Mouse (Mus musculus): Measurements from ENCODE around the gene Rrad.
A peak's percentile ranks its signal among the peaks of the same experiment; 100 is the strongest.
"Not testable (repeated sequence)": the region's sequence is repeated elsewhere in the genome, so short reads cannot be mapped to it uniquely, and the experiment has no call there.

Rrad gene

DNA sequence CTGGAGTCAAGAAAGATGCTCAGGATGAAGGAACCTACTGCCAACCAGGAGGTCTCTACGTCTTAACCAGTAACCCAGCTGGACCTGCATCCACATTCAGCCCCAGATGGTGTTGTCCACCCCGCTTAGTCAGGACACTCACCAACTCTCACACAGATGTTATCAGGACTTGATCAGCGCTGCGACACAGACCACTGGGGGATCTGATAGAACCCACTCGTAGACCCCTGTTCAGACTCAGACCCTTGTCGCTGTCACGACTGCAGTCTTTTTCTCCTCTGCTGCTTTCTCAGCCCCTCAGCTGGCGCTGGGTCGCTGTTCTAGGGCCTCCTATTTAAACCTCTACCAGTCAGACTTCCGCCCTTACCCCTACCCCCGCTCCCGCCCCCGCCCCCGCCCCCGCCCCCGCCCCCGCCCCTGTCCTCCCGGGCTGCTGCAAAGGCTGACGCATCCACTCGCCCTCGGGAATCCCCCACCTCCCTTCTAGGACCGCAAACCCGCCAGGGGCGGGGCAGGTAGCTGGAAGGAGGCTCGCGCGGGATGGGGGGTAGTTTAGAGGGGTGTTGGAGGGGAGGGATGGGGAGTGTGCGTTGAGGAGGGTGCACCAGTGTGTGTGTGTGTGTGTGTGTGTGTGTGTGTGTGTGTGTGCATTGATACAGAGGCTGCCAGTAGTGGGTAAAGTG, at the start of gene Rrad:
TSS of gene Rrad (minus strand) at position 347 of the 683 bp plus-strand sequence.
- DNase-seq = no peak

DNA sequence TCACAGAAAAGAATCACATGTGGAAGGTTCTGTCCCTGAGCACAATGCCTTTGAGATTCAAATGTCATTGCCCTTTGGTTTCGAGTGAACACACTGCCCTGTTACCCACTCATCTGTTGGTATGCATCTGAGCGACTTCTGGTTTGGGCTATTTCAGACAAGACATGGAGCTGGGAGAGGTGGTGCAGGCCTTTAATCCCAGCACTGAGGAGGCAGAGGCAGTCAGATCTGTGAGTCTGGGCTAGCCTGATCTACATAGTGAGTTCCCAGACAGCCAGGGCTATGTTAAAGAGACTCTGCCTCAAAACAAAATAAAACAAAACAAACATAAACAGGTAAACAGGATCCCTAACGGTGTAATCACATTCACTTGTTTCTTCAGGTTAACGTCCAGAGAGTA, 24.5 kb upstream of the Rrad start:
- DNase-seq = no peak

DNA sequence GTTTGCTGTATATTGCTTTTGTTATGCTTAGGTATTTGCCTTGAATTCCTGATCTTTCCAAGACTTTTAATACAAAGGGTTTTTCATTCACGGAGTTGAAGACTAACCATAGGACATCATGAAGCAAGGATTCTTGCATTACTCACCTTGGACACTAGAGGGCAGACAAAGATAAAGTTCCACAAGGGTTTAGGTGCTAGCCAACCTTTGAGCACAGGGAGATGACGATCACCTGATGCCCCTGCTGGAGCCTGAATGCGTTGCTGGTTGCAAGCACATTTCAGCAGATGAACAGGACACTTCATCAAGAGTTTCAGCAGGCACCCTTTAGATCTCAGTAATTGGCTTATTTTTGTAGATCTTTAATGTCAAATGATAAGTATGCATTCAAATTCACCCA, 23.9 kb upstream of the Rrad start:
- peak; percentile 58 for DNase-seq

DNA sequence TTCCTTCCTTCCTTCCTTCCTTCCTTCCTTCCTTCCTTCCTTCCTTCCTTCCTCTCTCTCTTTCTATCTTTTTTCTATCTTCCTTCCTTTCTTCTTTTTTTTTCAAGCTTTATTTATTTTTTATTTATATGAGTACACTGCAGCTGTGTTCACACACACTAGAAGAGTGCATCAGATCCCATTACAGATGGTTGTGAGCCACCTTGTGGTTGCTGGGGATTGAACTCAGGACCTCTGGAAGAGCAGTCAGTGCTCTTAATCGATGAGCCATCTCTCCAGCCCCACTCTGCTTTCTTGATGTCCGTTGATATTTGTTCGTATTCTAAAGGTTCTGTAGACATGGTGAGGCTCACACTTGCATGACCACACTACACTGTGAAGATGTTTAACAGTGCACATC, 13.1 kb upstream of the Rrad start:
- DNase-seq = not testable (repeated sequence)

DNA sequence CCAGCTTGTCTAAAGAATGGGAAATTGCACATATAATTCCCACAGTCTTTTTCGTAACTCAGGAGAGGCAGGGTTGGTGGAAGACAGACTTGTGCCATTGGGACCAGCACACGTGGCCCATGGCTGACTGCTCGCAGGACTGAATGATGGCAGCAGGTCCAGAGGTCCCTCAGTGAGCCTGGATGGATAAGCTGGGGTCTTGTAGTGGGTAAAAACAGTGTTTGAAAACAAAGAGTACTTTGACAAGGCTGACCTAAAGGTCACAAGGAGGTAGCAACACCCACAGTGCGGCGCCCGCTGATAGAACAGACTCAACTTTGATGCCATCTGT, 11.2 kb upstream of the Rrad start:
- no peak for DNase-seq

DNA sequence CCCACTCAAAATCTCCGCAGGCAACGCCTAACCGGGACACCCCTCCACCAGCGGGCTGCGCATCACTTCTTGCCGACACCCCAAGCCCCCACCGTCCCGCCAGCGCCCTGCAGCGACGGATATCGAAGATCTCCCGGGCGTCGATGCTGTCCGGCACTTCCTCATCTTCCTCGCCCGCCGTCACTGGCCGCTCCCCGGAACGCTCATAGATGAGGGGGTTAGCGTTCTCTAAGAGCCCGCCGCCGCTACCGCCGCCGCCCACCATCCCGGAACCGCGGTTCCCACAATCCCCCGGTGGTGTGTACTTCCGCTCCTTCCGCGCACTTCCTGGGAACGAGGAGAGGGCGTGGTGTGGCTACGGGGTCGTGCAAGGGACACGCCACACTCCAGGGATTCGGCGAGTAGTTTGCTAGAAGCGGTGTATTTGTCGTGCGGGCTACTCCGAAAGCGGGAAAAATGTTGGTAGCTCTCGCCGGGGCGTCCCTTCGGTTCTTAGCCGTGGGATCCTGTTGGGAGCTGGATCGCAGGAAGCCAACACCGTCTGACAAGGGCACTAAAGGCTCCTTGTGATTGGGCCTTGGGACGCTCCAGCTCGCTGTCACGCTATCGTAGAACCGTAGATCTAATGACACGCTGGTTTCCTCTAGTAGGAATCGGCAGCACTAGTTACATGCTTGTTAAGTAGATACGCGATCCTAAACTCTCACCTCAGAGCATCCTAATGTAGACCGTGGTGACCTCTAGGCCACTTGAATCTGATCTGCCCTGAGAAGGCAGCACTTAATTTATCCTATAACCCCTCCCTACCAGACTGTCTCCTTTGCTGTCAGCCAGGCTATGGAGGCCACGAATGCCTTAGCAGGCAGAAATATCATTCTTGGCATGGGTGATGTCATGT, 10.5 kb upstream of the Rrad start, which contains the start of gene Ciao2b:
TSS of gene Ciao2b (minus strand) at position 540 of the 898 bp plus-strand sequence.
- peak; percentile 83 for DNase-seq

DNA sequence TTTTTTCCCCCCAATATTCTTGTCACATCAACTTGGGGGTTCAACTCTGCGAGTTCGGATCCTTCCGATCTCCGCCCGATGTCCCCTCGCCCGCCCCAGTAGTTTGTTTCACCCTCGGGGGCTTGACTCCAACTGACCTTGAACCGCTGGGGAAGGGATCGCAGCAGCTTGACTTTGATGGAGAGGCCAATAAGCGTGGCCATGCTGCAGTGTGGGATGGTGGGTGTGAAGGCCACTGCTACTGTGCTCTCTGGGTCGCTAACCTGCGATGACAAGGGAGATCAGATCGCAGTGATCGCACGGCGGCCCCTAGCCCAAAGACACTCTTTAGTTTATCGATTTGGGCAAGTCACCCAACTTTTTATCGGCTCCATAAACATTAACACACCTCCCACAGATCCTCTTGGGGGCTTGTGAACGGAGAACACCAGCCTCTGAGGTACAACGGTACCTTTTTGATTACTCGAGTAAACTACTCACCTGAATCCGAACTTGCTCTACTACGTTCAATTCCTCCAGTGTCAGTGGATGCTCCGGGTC, 9.8 kb upstream of the Rrad start:
- DNase-seq = no peak

DNA sequence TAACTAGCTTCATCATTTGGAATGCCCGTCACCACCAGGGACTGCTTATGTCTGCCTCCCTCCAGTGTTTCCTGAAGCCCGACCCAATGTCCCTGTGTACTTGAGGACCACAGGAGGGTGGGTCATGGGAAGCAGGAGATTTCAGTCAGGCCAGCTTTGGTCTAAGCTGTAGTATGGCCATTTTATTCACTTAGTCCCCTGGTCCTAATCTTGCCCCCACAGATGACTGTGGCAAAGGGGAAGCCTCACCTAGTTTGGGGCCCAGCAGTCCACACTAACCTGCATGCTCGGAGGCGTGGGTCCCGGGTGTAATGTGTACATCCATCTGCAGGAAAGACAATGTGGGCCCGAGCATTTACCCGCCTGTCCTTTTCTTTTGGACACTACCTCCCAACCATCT, 9.1 kb upstream of the Rrad start:
- DNase-seq = no peak

DNA sequence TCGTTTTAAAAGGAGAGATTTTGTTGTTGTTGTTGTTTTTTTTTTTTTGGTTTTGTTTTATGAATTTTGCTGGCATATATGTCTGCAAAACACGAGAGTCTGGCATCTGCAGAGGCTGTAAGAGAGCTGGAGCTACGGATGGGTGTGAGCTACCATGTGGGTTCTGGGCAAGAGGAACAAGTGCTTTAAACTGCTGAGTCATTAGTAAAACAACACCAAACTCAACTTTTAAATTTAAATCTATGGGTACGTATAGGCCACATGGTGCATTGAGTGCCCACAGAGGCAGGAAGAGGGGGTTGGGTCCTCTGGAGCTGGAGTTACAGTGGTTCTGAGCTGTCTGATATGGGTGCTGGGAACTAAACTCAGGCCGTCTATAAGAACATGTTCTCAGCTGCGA, 6.9 kb upstream of the Rrad start:
- no peak for DNase-seq

DNA sequence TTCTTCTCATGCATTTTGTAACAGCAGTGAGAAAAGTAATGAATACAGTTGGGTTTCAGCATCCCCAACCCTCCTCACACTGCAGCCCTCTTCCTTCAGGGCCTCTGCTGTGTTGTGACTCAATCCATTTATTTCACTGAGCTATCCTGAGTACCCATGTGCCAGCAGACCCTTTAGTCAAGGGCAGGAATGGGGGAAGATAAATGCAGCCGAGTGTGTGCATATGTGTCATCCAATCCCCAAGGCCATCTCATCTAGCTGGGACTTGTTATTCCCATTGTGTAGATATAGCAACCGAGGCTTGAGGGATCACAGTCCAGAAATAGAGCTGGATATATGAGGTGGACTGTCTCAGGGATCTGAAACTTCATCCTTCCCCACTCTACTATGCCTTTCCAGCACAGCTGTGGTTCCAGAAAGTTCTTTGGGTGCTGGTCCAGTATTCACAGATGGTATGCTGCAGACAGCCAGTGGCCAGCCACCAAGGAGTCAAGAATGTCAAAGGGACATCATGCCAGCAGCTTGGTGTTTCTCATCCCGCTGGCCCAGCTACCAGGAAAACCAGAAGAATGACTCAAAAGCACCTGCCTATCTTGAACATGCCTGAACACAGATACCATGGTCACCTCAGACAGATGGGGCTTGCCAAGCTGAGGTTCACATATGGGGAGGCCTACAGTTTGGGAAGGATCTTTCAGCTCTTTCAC, 4.0 kb upstream of the Rrad start:
- DNase-seq = no peak

DNA sequence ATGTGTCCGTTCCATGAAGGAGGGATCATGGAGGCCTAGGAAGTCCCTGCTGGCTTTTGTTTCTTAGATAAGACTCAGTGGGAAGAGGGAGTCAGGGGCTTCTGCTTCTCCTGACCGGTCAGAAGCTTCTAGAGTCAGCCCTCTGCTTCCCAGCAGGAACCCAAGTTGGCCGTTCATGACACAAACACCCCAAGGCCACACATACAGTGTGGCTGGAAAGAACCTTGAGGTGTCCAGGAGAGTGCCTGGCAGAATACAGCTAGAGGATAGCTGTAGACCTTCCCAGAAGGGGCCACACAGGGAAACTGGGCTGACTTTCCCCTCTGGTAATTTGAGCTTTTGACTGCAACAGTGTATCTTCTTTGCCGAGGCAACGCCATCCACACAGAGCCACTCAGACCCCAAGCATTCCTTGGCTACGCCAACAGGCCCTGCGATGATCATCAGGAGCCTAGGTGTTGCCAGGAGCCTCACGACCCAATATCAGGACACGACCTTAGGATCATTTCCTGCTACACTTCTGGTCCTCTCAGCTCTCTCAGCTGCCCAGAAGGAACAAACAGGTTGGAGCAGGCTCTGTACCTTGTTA, 2.1 kb upstream of the Rrad start:
- no peak for DNase-seq

DNA sequence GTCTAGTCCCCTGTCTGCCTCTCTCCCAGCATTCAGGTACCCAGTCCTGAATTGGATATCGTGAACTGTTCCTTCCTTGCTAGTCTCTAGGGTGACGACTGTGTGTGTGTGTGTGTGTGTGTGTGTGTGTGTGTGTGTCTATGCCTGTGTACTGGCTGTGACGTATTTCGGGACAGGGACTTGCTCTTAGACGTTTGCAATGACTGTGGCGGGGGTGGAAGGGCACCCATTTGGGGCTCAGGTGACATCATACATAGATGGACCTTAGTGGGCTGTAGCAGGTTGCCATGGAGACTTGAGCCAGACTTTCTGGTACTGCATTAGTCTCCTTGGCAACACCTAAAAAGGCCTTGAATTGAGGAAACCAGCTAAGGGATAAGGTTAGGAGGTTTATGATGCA, 1.4 kb upstream of the Rrad start:
- no peak for DNase-seq

DNA sequence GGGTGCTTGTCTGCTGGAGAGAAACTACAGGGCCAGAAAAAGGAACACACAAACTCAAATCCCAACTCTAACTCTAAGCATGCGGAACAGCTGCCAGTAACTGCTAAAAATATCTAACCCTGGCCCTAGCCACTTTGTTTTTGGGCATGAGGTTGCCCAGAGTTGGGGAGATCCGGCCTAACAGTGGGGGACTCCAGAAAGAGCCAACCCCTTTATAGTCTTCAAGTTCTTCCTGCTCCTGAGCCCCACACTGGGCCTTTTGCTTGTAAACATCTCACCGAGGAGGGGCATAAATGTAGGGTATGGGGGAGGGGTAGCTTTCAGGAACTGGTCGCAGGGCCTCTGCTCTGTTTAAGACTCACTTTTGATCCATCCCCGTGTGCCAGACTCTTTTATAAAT, 848 bp upstream of the Rrad start:
- no peak for DNase-seq

DNA sequence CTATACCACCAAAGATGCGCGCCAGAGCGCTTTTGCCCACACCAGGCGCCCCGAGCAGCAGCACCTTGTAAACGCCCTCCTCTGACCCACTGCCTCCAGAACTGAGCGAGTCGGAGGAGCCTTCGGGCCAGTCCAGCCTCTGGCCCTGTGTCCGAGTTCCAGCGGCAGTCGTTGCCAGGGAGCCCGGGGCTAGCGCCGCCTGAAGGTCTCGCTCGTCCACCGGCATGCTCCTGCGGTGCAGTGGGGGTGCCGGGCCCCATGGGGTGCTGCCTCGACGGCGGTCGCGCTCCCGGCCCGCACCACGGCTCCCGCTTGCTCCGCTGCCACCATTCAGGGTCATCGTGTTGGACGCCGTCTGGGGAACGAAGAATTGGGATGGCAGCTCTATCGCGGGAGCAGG, 553 bp downstream of the Rrad start:
- DNase-seq = no peak

DNA sequence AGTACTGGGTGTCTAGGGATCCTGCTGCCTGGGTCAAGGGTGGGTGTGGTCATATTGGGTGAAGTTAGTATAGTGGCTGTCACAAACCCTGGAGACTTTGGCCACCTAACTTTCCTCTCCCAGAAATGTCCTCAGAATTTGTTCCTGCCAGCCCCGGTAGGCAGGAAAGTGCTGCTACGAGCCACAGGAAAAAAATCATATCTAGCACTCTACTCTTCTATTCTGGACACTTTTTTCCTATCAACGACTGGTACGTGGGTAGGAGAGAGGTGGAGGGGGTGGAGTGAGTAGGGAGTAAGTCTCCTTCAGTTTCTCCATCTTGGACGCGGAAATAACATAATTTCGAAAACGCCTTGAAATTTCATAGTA, 1.0 kb downstream of the Rrad start:
- no peak for DNase-seq

DNA sequence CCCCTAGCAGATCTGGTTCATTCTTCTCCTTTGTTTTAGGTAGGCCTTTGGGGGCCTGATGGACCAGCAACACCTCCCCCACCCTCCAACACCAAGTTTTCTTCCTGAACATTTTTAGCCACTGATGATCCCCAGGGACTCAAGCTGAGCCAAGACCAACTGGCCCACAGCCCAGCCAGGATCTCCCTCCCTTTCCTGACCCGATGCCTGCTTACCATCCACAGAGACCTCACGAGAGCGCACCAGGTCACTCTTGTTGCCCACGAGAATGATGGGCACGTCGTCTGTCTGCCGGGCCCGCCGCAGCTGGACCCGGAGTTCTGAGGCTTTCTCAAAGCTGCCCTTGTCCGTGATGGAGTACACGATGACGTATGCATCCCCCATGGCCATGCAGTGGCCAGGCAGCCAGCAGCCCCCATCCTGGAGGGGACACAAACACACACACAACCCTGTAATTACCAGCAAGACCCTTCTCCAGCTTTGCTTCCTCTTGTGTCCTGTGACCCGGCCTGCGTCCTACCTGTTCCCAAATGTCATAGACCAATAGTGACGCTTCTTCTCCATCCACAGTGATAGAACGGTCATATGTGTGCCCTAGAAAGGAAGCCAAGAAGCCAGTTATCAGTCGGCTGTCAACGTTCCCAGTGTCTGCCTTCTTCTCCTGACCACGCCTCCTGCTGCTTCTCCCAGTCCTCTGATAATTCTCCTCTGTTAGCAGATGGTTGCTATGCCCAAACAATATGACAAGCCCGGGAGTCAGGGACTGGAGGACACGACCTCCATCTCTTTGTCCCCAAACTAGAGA, 1.6 kb downstream of the Rrad start:
- no peak for DNase-seq

DNA sequence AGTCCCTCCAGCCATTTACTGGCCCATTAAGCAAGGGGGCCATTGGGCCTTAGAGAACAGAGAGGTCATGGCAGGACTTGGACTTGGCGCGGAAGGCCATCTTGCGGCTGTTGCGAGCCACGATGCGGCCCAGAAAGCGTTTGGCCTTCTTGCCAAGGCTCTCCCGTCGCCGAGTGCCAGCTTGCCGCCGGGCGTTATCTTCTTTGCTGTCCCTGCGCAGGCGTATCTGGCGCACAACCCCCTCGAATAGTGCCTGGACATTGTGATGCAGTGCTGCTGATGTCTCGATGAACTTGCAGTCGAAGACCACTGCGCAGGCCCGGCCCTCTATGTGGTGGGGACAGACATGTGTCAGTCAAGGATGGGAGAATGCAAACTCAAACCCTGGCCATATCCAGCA, 2.7 kb downstream of the Rrad start:
- no peak for DNase-seq

DNA sequence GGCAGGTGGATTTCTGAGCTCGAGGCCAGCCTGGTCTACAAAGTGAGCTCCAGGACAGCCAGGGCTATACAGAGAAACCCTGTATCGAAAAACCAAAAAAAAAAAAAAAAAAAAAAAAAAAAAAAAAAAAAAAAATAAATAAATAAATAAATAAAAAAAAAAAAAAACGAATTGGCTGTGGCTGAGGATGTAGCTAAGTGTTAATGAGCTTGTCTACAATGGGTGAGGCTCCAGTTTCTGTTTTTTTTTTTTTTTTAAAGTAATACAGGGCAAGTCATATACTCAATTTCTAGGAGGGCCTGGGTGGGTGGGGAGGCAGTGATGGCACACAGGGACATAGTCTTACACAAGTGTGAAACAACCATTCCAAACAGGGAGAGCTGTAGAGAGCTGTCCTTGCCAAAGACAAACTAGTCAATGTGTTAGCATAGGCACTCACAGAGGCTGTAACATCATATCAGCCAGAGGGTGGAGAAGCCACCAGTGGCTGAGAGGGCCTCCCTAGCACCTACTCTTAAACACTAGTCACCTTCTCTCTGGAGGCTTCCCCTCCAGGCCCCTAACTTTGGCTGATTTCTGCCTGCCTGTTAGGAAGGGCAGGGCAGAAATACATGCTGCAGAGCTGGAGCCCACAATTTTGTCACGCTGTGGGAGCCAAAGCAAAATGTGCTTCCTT, 3.9 kb downstream of the Rrad start:
- DNase-seq = no peak

DNA sequence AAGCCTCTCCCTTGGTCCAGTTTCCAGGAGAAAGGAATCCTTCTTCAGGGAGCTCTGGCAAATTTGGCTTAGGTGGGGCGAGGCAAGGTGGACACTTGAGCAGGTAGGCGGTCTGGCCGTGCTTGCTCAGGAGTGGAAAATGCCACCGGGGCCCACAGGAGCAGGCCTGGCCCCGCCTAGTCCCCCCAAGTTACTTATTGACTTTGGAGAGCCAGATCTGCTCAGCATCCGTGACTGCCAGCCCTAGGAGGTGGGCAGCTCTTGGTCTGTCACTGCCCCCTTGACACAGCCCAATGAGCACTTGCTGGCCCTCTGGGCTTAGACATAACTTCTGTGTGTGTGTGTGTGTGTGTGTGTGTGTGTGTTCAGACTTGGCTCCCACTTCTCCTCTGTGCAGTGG, 7.0 kb downstream of the Rrad start, which contains the start of gene Cdh16:
TSS of gene Cdh16 (minus strand) at position 236 of the 400 bp plus-strand sequence.
- DNase-seq = no peak

DNA sequence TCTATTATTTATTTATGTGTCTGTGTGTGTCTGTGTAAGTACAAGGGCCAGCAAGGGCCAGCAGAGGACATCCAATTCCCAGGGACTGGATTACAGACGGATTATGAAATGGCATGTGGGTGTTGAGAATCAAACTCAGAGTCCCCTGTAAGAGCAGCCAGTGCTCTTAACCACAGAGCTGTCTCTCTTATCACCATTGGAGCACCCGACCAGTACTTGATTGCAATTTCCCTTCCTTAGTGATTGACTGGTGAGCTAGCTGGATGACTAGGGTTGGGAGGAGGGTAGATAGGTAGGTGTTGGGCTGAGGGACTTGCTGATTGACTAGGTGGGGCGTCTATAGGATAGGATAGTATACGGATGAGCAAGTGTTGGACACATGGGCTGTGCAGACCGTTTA, 10.4 kb downstream of the Rrad start:
- DNase-seq = no peak

DNA sequence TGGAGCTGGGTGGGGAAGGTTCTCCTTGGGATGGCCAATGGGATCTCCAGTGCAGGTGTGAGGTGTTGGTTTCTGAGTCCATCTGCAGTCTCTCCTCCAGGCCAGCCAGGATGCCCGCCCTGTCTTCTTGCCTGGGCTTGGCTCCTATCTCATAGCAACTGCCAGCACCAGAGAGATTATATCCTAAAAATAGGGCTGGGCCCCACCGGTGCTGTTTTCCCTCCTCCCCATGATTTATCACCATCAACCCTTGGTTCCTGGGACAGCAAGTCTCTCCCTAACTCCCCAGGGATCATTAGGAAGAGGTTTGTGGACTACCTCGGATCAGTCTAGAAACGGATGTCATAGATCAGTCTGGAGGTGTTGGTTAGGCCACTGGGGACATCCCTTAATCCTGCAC, 18.0 kb downstream of the Rrad start:
- no peak for DNase-seq

DNA sequence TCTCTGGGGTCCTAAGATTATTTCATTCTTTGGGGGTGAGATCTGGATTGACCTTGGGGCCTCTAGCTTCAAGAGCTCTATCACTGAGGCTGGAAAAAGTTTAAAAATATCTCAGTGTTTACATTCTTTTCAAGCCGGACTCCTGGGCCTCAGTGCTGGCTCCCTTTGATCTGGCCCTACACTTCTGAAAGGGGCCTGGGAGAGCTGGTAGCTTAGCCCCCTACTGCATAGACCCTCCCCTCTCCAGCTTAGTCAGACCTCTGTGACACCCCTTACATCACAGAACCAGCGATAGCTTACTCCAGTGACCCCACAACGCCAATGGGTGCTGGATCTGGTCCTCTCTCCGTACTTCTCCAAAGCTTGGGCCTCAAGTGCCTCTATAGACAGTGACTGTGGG, 19.5 kb downstream of the Rrad start:
- no peak for DNase-seq
